Mouse (Mus musculus) forebrain, embryonic 15.5 days (tissue): ENCODE results near the gene Bcl3. TPM values are rescaled to one million over a fixed set of nuclear protein-coding genes. Genes with fewer than 3 reads are reported as not detected.
A peak's percentile ranks its signal among the peaks of the same experiment; 100 is the strongest.

Source experiments
- ATAC-seq: fragments of 200-750 bp; cut with Nextera tagmentation; replicated peaks from 2 replicates; pipeline ENCODE4 v1.8.0; 2017; ENCODE audit warnings: mild to moderate bottlenecking, moderate TSS enrichment, moderate library complexity
- H3K27ac ChIP-seq: fragments of 300-500 bp; sonication (generic); replicated peaks from 2 replicates; pipeline ENCODE4 v1.5.1; 2015; ENCODE audit warnings: mild to moderate bottlenecking, inconsistent platforms
- H3K27me3 ChIP-seq: fragments of 300-500 bp; sonication (generic); 2 replicates; pipeline ENCODE4 v1.6.1; 2015; ENCODE audit warnings: inconsistent platforms
- H3K36me3 ChIP-seq: fragments of 300-500 bp; sonication (generic); 2 replicates; pipeline ENCODE4 v1.6.1; 2015; ENCODE audit warnings: mild to moderate bottlenecking, inconsistent platforms
- H3K4me1 ChIP-seq: fragments of 300-500 bp; sonication (generic); 2 replicates; pipeline ENCODE4 v1.6.1; 2015; ENCODE audit warnings: inconsistent platforms
- H3K4me2 ChIP-seq: fragments of 300-500 bp; sonication (generic); replicated peaks from 2 replicates; pipeline ENCODE4 v1.6.1; 2015; ENCODE audit warnings: mild to moderate bottlenecking, inconsistent platforms
- H3K4me3 ChIP-seq: fragments of 300-500 bp; sonication (generic); 2 replicates; pipeline ENCODE4 v1.5.1; 2015; ENCODE audit warnings: mild to moderate bottlenecking, inconsistent platforms
- H3K9ac ChIP-seq: fragments of 300-500 bp; sonication (generic); replicated peaks from 2 replicates; pipeline ENCODE4 v1.6.1; 2015; ENCODE audit warnings: mild to moderate bottlenecking, inconsistent platforms
- H3K9me3 ChIP-seq: fragments of 300-500 bp; sonication (generic); 2 replicates; pipeline ENCODE4 v1.6.1; 2016; ENCODE audit warnings: inconsistent platforms
- WGBS: fragments of 180-500 bp; shearing (Covaris S2); methylation state at CpG from one replicate; pipeline ENCODE4 v1.1.7; 2015; ENCODE audit warnings: mixed read lengths; 5-methylcytosine and 5-hydroxymethylcytosine counted together
- polyA plus RNA-seq: library from polyadenylated mRNA; unstranded; fragments of >200 nt; fragmentation: Nextera tagmentation; extraction: Ambion mirVana; gene quantifications from 2 replicates; pipeline ENCODE4 v1.2.1, GENCODE M21; 2015

Gene Bcl3
- polyA plus RNA-seq, result 1.0 and 1.3 TPM in 2 replicates

DNA sequence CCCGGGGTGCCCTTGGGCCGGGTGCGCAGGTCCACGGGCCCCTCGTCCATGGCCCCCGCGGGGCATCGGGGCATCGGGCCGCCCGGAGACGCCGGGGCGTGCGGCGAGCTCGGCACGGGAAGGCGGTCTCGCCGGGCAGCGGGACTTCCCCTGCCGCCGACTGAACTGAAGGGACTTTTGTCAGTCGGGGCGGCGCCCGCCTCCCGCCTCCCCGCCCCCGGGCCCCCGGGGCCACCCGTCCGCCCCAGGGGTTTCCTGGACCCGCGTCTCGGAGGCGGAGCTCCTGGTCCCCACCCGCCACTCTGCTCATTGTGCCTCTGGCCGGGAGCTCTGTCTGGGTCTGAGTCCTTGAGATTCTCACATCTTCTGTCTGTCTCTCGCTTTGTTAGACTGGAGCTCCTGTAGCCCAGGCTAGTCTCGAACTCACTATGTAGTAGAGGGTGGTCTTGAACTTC, at the start of gene Bcl3:
Gene Bcl3, minus strand, starts transcription at position 167 of the 455 bp plus-strand sequence.
- Histone ChIP-seq H3K9ac (no peak within 1 kb of the TSS), H3K36me3 (no peaks in the 10 kb centered on the region), H3K4me1 (peaks cover 6% of the 10 kb centered on the region), H3K9me3 (0 out of 2 replicates have a peak, but pooled peaks cover 3% of the 10 kb centered on the region), H3K27ac (no peak within 1 kb of the TSS), H3K4me2 (peak within 1 kb of the TSS; percentile 39), H3K27me3 (peaks cover 50% of the 10 kb centered on the region), H3K4me3 (peak within 1 kb of the TSS; percentile 28)
- 1% methylated on average over 42 of the region's 42 CpGs for WGBS
- ATAC-seq, result no peak

DNA sequence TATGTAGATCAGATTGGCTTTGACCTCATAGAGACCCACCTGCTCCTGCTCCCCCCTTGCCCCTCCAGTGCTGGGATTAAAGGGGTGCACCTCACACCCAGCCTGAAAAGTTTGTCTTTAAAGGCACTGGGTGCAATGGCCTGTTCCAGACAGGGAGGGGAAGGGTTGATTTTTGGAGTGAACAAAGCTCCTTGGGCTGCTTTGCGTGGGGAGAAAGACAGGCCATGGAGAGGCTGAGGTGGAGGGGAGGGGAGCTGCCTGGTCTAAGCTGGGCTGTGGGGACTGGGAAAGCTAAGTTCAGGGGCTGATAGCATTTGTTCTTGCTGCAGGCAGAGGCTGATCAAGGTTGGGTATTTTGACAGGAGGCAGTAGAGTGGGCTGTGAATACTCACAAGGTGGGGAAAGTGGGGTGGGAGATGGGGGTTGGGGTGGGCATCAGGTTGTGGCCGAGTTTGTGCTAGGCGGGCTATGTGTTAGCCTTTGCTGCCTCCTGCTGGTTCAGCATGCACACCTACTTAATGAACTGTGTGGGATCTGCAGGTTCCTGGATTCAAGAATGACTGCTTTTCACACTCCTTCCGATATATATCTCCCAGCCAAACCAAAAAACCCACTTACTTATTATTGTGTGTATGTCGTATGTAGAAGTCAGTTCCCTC, 49.5 kb upstream of the Bcl3 start:
- Histone ChIP-seq H3K4me3 (no peak overlapping the region), H3K27me3 (no peaks in the 10 kb centered on the region), H3K4me2 (no peak overlapping the region), H3K9me3 (no peaks in the 10 kb centered on the region), H3K36me3 (no peaks in the 10 kb centered on the region), H3K9ac (no peak overlapping the region), H3K4me1 (no peaks in the 10 kb centered on the region), H3K27ac (no peak overlapping the region)
- WGBS, result 46% methylated on average over 5 of the region's 5 CpGs
- no peak for ATAC-seq

DNA sequence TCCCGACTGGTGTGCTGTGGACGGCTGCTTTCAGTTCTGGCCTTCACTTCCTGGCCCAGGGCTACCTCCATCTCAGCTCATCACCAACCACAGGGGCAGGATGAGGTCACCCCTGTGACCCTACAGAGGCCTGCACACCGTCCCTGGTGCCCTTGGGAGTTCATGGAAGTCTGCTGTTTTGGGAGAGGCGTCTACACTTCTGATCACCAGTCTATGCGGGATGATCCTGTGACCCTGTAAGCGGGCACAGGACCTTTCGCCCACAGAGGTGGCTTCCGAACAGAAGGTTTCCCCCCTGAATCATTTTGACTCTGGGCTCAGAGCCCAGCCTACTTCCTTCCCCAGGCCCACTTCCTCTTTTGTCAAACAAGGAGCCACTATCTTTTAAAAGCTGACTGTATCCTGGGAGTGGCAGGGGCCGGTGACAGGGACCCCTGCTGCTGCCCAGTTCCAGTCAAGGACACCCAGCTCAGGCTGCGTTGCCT, 48.6 kb upstream of the Bcl3 start:
- WGBS, result 74% methylated on average over 10 of the region's 10 CpGs
- H3K4me2 ChIP-seq, result no peak overlapping the region
- no peaks in the 10 kb centered on the region for H3K9me3 ChIP-seq
- H3K27ac ChIP-seq, result no peak overlapping the region
- H3K9ac ChIP-seq, result no peak overlapping the region
- no peaks in the 10 kb centered on the region for H3K36me3 ChIP-seq
- no peaks in the 10 kb centered on the region for H3K4me1 ChIP-seq
- no peak overlapping the region for H3K4me3 ChIP-seq
- ATAC-seq, result no peak
- no peaks in the 10 kb centered on the region for H3K27me3 ChIP-seq

DNA sequence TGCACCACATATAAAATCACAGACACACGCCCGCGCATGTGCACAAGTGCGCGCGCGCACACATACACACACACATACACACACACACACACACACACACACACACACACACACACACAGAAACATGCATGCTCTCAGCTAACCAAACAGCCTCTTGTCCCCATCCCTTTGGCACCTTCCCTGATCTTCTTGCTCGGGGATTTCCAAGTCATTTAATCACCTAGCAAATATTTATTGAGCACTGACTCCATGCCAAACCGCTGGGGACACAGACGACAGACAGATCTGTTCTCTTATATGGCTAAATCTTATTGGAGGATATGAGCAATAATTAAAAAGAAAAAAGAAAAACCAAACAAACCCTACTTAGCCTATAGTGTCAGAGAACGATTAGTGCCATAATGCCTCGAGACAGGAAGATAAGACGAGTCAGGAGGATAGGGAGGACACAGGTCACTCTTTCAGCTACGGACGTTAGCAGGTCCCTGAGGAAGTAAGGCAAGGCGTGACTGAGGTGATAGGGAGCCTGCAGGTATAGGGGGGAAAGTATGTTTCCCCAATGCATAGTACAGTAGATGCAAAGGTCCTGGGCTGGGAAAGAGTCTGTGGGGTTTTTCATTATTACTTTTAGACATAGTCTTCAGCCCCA, 45.3 kb upstream of the Bcl3 start:
- Histone ChIP-seq H3K4me1 (no peaks in the 10 kb centered on the region), H3K4me3 (no peak overlapping the region), H3K9ac (no peak overlapping the region), H3K36me3 (no peaks in the 10 kb centered on the region), H3K9me3 (no peaks in the 10 kb centered on the region), H3K27me3 (no peaks in the 10 kb centered on the region), H3K4me2 (no peak overlapping the region), H3K27ac (no peak overlapping the region)
- 91% methylated on average over 16 of the region's 16 CpGs for WGBS
- ATAC-seq, result no peak

DNA sequence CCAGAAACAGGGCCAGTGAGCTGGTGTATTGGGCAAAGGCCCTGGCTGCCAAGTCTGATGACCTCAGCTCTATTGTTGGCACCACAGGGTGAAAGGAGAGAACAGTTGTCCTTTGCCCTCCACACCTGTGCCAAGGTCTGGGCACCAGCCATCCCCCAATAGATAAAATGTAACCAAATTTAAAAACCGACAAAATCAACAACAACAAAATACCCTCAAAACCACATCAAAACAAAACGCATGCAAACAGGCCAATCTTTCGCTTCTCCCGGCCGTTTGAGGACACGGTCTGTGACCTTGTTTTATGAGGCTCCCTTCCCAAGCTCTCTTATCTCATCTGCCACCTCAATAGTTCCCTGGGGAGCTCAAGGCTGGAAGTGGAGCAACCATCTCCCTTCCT, 43.9 kb upstream of the Bcl3 start:
- H3K9me3 ChIP-seq, result no peaks in the 10 kb centered on the region
- no peak overlapping the region for H3K4me3 ChIP-seq
- H3K4me1 ChIP-seq, result no peaks in the 10 kb centered on the region
- ATAC-seq, result no peak
- no peak overlapping the region for H3K27ac ChIP-seq
- H3K36me3 ChIP-seq, result no peaks in the 10 kb centered on the region
- no peak overlapping the region for H3K9ac ChIP-seq
- 94% methylated on average over 6 of the region's 6 CpGs for WGBS
- no peaks in the 10 kb centered on the region for H3K27me3 ChIP-seq
- no peak overlapping the region for H3K4me2 ChIP-seq

DNA sequence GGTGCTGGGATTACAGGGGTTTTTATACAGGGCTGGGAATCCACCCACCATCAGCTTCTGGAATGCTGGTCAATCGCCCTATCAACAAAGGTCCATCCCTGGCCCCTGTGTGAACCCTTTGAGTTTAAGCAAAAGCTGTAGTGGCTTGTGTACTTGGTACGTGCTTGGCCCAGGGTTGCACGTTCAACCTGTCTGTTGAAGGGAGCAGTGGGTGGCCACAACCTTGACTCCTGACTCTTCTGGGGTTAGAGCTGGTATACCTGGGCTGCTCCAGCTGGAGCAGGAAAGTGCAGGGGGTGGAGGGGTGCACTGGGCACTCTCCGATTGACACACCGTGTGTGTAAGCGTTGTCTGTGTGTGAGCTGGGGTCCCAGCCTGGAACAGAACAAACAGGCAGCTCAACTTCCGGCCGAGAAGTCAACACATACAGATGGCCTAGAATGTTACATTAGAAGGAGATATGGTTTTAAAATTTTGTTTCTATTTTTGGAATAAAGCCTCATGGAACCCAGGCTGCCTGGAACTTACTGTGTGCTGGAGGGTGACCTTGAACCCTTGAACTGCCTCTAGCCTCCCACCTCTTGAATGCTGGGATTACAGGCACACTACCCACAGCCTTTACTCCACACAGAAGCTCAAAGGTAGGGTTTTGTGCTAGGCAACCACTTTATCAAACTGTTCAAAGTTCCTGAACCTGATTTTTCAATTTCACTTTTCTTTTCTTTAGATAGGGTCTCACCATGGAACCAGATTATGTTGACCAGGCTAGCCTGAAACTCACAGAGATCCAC, 42.9 kb upstream of the Bcl3 start:
- no peak overlapping the region for H3K9ac ChIP-seq
- H3K27ac ChIP-seq, result no peak overlapping the region
- no peaks in the 10 kb centered on the region for H3K4me1 ChIP-seq
- H3K4me2 ChIP-seq, result no peak overlapping the region
- H3K36me3 ChIP-seq, result no peaks in the 10 kb centered on the region
- no peaks in the 10 kb centered on the region for H3K9me3 ChIP-seq
- WGBS, result 84% methylated on average over 8 of the region's 8 CpGs
- no peak overlapping the region for H3K4me3 ChIP-seq
- no peak for ATAC-seq
- no peaks in the 10 kb centered on the region for H3K27me3 ChIP-seq

DNA sequence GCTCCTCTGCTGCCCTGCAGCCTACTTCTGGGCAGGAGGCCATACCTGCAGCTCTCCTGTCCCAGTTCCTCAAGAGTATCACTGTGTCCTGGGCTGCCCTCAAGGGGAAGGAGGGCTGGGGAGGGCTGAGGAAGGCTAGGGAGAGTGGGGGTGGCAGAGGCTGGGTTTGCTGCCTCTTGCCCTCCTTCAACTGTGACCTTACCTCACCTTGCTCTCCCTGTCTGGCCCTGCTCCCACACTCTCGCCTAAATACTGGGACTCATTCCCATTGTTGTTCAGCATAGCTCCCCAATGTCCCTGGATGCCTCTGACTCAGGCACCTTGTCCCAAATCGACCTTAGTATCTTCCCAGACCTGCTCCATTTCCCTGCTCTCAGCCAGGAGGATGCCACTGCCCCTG, 41.7 kb upstream of the Bcl3 start:
- Histone ChIP-seq H3K4me2 (no peak overlapping the region), H3K9me3 (no peaks in the 10 kb centered on the region), H3K36me3 (no peaks in the 10 kb centered on the region), H3K27me3 (no peaks in the 10 kb centered on the region), H3K27ac (no peak overlapping the region), H3K4me3 (no peak overlapping the region), H3K4me1 (no peaks in the 10 kb centered on the region), H3K9ac (no peak overlapping the region)
- ATAC-seq, result no peak
- 19% methylated on average over 2 of the region's 2 CpGs for WGBS

DNA sequence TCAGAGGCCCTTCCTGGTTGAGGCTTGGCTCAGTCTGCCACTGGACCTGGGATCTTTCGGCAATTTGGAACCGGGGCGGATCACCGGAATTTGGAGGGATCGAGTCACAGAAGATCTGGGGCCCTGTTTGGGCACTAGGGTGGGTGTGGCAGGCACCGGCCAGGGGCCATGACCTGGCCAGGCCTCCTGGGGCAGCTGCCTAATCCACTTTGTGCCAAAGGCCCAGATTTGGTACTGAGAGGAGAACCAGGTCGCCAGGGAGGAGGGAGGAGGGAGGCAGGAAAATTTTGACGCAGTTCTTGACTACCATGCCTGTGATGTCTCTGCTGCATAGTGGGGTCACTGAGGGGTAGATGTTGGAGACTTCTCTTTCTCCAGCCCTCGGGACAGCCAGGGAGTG, 38.6 kb upstream of the Bcl3 start, which contains the start of gene Ceacam16:
Gene Ceacam16, minus strand, starts transcription at position 101 of the 400 bp plus-strand sequence.
- ATAC-seq, result no peak
- Histone ChIP-seq H3K9me3 (no peaks in the 10 kb centered on the region), H3K4me1 (no peaks in the 10 kb centered on the region), H3K36me3 (no peaks in the 10 kb centered on the region), H3K4me3 (no peak within 1 kb of the TSS), H3K4me2 (no peak within 1 kb of the TSS), H3K27ac (no peak within 1 kb of the TSS), H3K27me3 (no peaks in the 10 kb centered on the region), H3K9ac (no peak within 1 kb of the TSS)
- 82% methylated on average over 9 of the region's 9 CpGs for WGBS

DNA sequence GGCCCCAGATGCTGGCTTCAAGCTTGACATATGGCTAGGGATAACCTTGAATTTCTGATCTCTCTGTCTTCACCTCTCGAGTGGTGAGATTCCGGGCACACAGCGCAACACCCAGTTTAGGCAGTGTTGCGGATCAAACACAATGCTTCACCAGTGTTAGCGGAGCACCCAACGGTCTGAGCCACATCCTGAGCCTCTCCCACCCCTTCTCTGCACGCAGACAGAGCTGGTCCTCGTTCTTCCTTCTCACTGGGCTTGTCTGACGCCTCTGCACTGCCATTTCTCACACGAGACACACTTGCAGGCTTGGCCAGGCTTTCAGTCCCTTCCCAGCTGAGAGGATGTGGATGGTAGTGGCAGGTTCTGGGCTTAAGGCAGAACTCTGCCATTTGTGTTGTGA, 37.2 kb upstream of the Bcl3 start:
- H3K27me3 ChIP-seq, result no peaks in the 10 kb centered on the region
- H3K4me3 ChIP-seq, result no peak overlapping the region
- H3K9me3 ChIP-seq, result no peaks in the 10 kb centered on the region
- no peak overlapping the region for H3K9ac ChIP-seq
- H3K36me3 ChIP-seq, result no peaks in the 10 kb centered on the region
- ATAC-seq, result no peak
- H3K4me2 ChIP-seq, result no peak overlapping the region
- 73% methylated on average over 10 of the region's 10 CpGs for WGBS
- no peaks in the 10 kb centered on the region for H3K4me1 ChIP-seq
- H3K27ac ChIP-seq, result no peak overlapping the region

DNA sequence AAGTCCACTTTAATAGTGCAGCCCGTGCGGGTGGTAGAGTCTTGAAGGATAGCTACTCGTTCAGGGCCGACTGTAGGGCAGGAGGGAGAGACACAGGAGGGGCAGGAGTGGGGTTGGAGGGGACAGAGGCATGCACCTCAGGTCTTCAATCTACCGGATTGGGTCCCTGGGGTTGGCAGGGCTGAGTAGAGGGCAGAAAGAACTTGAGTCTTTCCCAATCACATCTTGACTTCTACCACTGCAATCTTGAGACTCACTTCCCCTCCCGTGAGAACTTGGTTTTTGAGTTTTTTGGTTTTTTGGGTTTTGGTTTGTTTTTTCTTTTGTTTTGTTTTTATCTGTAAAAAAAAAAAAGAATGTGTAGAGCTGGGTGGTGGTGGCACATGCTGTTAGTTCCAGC, 33.7 kb upstream of the Bcl3 start:
- no peaks in the 10 kb centered on the region for H3K36me3 ChIP-seq
- no peak overlapping the region for H3K4me3 ChIP-seq

DNA sequence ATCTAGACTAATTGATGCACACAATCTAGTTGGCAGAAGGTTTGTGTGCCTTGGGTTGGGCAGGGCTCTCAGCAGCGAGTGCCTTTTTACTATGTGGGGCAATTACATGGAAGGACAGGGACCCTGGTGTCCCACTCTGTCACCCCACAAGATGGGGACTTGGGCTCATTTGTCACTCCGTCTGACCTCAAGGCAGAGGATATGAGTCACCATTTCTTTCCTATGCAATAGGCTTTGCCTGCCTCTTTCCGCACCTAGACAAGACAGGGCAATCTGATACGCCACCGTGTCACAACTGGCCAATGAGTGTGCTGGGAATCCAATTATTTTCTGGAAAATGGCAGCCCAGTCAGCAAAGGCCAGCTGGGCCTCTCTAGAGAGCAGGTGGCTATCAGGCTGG, 33.1 kb upstream of the Bcl3 start:
- H3K4me3 ChIP-seq, result no peak overlapping the region
- WGBS, result 84% methylated on average over 5 of the region's 5 CpGs
- no peak overlapping the region for H3K4me2 ChIP-seq
- peaks cover 8% of the 10 kb centered on the region; the same call in 1 of the 2 replicates for H3K4me1 ChIP-seq
- H3K36me3 ChIP-seq, result no peaks in the 10 kb centered on the region
- no peaks in the 10 kb centered on the region for H3K9me3 ChIP-seq
- no peaks in the 10 kb centered on the region; the same call in 1 of the 2 replicates for H3K27me3 ChIP-seq
- no peak overlapping the region for H3K9ac ChIP-seq
- no peak overlapping the region for H3K27ac ChIP-seq
- no peak for ATAC-seq

More for the DNA sequence above, 33.7 kb upstream of the Bcl3 start:
- 93% methylated on average over 6 of the region's 6 CpGs for WGBS
- H3K4me1 ChIP-seq, result peaks cover 8% of the 10 kb centered on the region; the same call in 1 of the 2 replicates
- no peak for ATAC-seq
- no peak overlapping the region for H3K9ac ChIP-seq
- no peaks in the 10 kb centered on the region for H3K9me3 ChIP-seq
- no peak overlapping the region for H3K4me2 ChIP-seq
- H3K27ac ChIP-seq, result no peak overlapping the region
- H3K27me3 ChIP-seq, result no peaks in the 10 kb centered on the region; the same call in 1 of the 2 replicates

DNA sequence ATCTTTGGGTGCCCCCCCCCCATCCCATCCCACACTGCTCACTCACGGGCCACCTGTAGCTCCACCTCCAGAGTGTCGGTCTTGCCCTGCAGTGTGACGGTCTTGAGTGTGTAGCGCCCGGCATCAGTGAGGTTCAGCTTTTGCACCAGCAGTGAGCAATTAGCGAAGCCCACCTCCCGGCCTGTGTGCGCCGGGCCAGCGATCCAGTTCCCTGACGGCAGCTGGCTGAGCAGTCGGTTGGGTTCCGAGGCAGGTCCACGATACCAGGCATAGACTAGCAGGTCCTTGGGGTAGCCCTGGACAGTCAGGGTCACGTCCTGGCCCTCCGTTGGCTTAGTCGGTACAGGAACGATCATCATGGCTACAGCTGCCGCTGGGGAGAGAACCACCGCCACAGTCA, 31.0 kb upstream of the Bcl3 start:
- 92% methylated on average over 20 of the region's 20 CpGs for WGBS
- Histone ChIP-seq H3K36me3 (no peaks in the 10 kb centered on the region), H3K27ac (no peak overlapping the region), H3K4me3 (no peak overlapping the region), H3K4me2 (no peak overlapping the region), H3K9ac (no peak overlapping the region), H3K4me1 (peaks cover 8% of the 10 kb centered on the region; the same call in 1 of the 2 replicates), H3K9me3 (no peaks in the 10 kb centered on the region), H3K27me3 (no peaks in the 10 kb centered on the region; the same call in 1 of the 2 replicates)
- ATAC-seq, result no peak
